Mouse (Mus musculus): ENCODE measurements at regions not wholly inside any gene's neighbourhood (a gene's known extent, or its start where the extent isn't known, plus 50 kb on each side); places are given as distances from the start of the nearest gene placed in this dataset.

DNA sequence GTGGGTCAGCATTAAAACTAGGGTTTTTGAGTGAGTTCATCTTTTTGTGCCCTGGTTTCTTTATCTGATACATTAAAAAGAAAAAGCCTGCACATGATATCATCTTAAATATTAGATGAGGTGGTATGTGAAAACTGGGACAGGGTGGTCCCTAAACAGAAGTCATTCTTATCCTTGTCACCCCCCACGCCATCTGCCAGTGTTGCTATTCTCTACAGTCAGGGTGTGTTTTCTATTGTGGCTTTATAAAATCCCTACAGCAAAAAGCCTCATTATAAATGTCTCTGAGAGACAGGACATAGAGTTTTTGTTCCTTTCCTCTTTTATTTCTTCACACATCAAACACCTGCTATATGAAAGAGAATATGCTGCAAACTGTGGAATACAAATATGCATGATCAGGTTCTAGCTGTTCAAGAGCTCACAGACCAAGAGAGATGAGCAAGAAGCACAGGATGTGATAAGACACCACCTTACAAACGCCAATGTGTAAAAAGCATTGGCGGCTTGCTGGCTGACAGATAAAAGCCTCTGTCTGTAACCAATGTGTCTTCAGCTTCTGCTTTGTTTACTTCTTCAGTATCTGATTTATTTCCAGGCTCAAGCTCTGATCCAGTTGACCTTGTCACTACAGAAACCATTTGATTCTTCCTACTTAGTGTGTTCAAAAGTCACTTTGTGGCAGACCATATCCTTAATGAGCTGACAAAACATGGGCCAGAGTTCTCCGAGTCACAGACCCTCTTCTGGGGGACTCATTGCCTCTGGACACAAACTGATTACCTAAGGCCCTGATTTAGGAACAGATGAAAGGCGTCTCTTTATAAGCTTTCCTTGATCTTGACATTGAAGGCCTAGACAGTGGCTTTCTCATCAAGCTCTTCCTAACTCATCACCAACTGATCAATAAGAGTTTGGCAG is 73.6 kb upstream of the Slc39a10 start:
- ATAC-seq (replicated peaks; ENCODE audit: low FRiP score, low TSS enrichment, poor library complexity, severe bottlenecking), result no peak

GRCm38 (mm10) chr1:46963973-46964727 is 71.5 kb upstream of the Slc39a10 start:
- no peak for ATAC-seq (replicated peaks; ENCODE audit: low FRiP score, low TSS enrichment, poor library complexity, severe bottlenecking)

Measured in megakaryocyte-erythroid progenitor cell, adult 5-6 weeks (primary cell).